Mouse (Mus musculus): ENCODE data around the gene Gm20479. TPM values are rescaled to one million over a fixed set of nuclear protein-coding genes. Genes with fewer than 3 reads are reported as not detected.

Gm20479 gene
- polyA plus RNA-seq, 1 experiment = not detected

GRCm38 (mm10) chr7:27330709-27331540 lies 26.3 kb downstream of the Gm20479 start:
- WGBS = 2% methylated on average over 39 of the region's 39 CpGs
- Histone ChIP-seq H3K4me1 (ENCODE audit: control insufficient read depth, insufficient read depth, low read length) (peaks cover 14% of the 10 kb centered on the region), H3K4me3 (replicated peaks; ENCODE audit: extremely low read depth, low read depth, low read length) (peak overlapping the region; percentile 51)
- TF ChIP-seq POLR2A (IDR thresholded peaks at IDR 0.05; ENCODE audit: borderline replicate concordance, extremely low read depth, low read depth, low read length) (no peak), CTCF (IDR thresholded peaks at IDR 0.05; ENCODE audit: insufficient read depth, low read length) (no peak)
- peak; percentile 95 for DNase-seq

DNA sequence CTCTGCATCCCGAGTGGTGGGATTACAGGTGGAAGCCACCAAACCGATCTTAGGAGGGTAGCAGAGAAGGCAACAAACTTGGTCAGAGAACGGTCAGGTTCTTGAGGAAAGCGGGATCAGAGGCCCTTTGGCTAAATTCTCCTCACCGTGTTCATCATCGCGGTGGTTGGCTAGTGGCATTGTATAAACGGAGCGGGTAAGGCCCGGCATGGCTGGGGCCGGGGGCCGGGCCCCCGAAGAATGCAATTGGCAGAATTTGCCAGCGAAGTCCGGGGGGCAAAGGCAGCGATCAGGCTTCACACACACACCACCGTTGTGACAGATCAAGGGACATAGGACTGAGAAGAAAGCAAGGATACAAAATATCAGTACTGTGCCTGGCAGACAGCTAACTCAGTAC lies 27.2 kb downstream of the Gm20479 start:
- Histone ChIP-seq H3K4me3 (replicated peaks; ENCODE audit: extremely low read depth, low read depth, low read length) (no peak overlapping the region), H3K4me1 (ENCODE audit: control insufficient read depth, insufficient read depth, low read length) (peaks cover 14% of the 10 kb centered on the region)
- DNase-seq = peak; percentile 15
- WGBS = 38% methylated on average over 17 of the region's 17 CpGs
- TF ChIP-seq CTCF (IDR thresholded peaks at IDR 0.05; ENCODE audit: insufficient read depth, low read length) = no peak
- no peak for TF ChIP-seq POLR2A (IDR thresholded peaks at IDR 0.05; ENCODE audit: borderline replicate concordance, extremely low read depth, low read depth, low read length)

GRCm38 (mm10) chr7:27329326-27329947 lies 27.8 kb downstream of the Gm20479 start:
- DNase-seq = peak; percentile 89
- no peak overlapping the region for H3K4me3 ChIP-seq (replicated peaks; ENCODE audit: extremely low read depth, low read depth, low read length)
- peaks cover 14% of the 10 kb centered on the region for H3K4me1 ChIP-seq (ENCODE audit: control insufficient read depth, insufficient read depth, low read length)
- WGBS = 10% methylated on average over 45 of the region's 45 CpGs
- TF ChIP-seq POLR2A (IDR thresholded peaks at IDR 0.05; ENCODE audit: borderline replicate concordance, extremely low read depth, low read depth, low read length) = no peak
- TF ChIP-seq CTCF (IDR thresholded peaks at IDR 0.05; ENCODE audit: insufficient read depth, low read length) = peak; percentile 55

DNA sequence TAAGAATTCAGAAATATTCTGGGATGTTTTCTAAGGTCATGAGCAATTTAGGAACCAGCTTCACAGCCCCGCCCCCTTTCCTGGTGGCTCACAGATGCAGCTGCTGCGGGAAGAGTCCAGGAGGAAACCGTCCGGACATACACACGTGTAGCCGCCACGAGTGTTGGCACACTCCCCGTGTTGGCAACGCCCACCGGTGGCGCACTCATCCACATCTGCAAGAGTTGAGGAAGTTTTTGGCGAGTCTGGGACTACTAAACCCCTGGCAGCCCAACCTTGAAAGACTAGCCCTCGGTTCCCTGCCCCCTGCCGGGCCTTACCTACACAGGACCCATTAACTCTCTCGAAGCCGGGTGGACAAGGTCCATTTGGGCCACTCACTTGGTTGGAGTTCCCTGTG lies 28.6 kb downstream of the Gm20479 start:
- no peak for TF ChIP-seq POLR2A (IDR thresholded peaks at IDR 0.05; ENCODE audit: borderline replicate concordance, extremely low read depth, low read depth, low read length)
- H3K4me3 ChIP-seq (replicated peaks; ENCODE audit: extremely low read depth, low read depth, low read length) = no peak overlapping the region
- 31% methylated on average over 16 of the region's 16 CpGs for WGBS
- H3K4me1 ChIP-seq (ENCODE audit: control insufficient read depth, insufficient read depth, low read length) = peaks cover 14% of the 10 kb centered on the region
- DNase-seq = peak; percentile 25

DNA sequence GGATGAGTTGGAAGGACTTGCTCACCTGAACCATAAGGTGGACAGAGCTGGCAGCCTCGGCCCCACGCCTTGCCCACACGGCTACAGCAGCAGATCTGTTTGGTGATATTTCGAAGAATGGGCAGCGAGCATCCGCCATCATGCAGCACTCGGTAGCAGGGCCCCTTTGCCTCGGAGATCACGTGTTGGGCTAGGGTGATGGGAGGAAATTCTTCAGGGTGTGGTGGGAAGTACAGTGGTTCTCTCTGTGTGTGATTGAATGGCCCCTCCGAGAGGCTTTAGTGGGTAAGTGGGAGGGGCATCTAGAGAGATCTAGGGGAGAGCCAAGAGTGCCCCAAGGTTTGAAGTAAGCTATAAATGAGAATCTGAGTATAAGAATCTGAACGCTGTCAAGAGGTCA lies 29.1 kb downstream of the Gm20479 start:
- peaks cover 14% of the 10 kb centered on the region for H3K4me1 ChIP-seq (ENCODE audit: control insufficient read depth, insufficient read depth, low read length)
- H3K4me3 ChIP-seq (replicated peaks; ENCODE audit: extremely low read depth, low read depth, low read length) = no peak overlapping the region
- DNase-seq = no peak
- 69% methylated on average over 11 of the region's 11 CpGs for WGBS
- TF ChIP-seq POLR2A (IDR thresholded peaks at IDR 0.05; ENCODE audit: borderline replicate concordance, extremely low read depth, low read depth, low read length) (no peak), CTCF (IDR thresholded peaks at IDR 0.05; ENCODE audit: insufficient read depth, low read length) (no peak)

DNA sequence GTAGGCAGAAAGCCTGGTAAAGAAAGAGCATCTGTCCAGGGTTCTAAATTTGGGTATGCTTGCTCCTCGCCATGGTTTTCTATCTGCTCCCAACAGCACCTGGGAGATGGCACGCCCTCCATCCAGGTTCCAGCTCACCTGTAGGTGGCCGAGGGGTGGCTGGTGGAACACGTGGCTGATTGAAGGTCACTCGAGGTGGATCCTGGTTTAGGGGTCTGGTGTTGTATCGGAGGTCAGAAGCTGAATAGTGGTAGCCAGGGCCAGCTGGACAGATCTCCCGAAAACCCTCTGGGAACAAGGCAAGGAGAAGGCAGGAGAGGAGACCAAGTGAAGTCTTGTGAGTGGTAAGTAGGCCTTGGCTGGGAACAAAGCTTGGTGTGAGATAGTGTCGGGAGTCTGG lies 29.7 kb downstream of the Gm20479 start:
- Histone ChIP-seq H3K4me3 (replicated peaks; ENCODE audit: extremely low read depth, low read depth, low read length) (no peak overlapping the region), H3K4me1 (ENCODE audit: control insufficient read depth, insufficient read depth, low read length) (peaks cover 14% of the 10 kb centered on the region)
- no peak for DNase-seq
- 99% methylated on average over 8 of the region's 8 CpGs for whole genome bisulfite sequencing
- no peak for TF ChIP-seq POLR2A (IDR thresholded peaks at IDR 0.05; ENCODE audit: borderline replicate concordance, extremely low read depth, low read depth, low read length)
- no peak for TF ChIP-seq CTCF (IDR thresholded peaks at IDR 0.05; ENCODE audit: insufficient read depth, low read length)

DNA sequence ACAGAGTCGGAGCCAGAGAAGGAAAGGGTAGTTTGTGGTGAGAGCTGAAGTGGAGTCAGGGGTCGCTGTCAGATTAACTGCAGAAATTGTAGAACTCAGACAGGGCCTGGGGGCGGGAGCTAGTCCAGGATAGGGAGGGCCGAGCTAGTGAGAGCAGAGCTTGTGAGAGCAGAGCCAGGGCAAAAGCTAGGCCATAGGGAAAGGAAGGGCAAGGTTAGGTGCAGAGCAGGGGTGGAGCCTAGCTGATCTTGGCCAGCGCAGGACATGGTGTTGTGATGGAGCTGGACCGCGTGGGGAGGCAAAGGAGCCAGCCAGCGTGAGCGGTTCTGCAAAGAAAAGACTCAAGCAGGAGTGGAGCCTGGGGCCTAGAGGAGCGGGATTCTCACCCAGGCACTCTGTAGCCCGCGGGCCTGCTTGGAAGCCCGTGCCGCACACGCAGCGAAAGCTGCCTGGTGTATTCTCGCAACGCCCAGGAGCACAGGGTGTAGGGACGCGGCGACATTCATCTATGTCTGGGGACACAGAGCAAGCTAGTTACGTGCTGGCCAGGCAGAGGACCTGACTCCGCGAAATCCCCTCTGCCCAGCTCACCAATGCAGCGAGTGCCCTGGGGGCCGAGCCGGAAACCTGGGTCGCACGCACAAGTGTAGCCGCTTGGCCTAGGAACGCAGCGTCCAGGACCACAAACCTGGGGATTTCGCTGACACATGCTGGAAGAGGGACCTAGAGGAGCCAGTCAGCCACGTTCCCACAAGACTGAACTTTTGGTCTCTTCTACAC lies 30.9 kb downstream of the Gm20479 start:
- TF ChIP-seq POLR2A (IDR thresholded peaks at IDR 0.05; ENCODE audit: borderline replicate concordance, extremely low read depth, low read depth, low read length) (no peak), CTCF (IDR thresholded peaks at IDR 0.05; ENCODE audit: insufficient read depth, low read length) (no peak)
- WGBS = 71% methylated on average over 34 of the region's 34 CpGs
- Histone ChIP-seq H3K4me3 (replicated peaks; ENCODE audit: extremely low read depth, low read depth, low read length) (no peak overlapping the region), H3K4me1 (ENCODE audit: control insufficient read depth, insufficient read depth, low read length) (peaks cover 12% of the 10 kb centered on the region)
- DNase-seq = peak; percentile 31

DNA sequence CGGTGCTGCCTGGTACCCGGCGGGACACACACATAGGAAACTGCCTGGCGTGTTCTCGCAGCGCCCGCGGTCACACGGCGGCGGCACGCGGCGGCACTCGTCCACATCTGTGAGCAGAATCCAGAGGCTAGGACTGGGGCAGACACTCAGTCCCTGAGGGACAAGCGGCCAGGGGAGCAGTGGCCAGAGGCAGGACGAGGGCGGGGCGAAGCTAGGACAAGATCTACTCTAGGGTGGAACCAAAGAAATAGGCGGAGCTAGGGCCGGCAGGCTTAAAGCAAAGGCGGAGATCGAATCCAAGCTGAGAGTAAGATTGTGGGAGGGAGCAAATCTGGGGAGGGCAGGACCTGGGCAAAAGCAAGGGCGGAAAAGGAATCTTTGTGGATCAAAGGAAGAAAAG lies 31.5 kb downstream of the Gm20479 start:
- Histone ChIP-seq H3K4me1 (ENCODE audit: control insufficient read depth, insufficient read depth, low read length) (peaks cover 9% of the 10 kb centered on the region), H3K4me3 (replicated peaks; ENCODE audit: extremely low read depth, low read depth, low read length) (no peak overlapping the region)
- TF ChIP-seq POLR2A (IDR thresholded peaks at IDR 0.05; ENCODE audit: borderline replicate concordance, extremely low read depth, low read depth, low read length) = no peak
- TF ChIP-seq CTCF (IDR thresholded peaks at IDR 0.05; ENCODE audit: insufficient read depth, low read length) = no peak
- DNase-seq = peak; percentile 65
- 13% methylated on average over 24 of the region's 24 CpGs for WGBS

DNA sequence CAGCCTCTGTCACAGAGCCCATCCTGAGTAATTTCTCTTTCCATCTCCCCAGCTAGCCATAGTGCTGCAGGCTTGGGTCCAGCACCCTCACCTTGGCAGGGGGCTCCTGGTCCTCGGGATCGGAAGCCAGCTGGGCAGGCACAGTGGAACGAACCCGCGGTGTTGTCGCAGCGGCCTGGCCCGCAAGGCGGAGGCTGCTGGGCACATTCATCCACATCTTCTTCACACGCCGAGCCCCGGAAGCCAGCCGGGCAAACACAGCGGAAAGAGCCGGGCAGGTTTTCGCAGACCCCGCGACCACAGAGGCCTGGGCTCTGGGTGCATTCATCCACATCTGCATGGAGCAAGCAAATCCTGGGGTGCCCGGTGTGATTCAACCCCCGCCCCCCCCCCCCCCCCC lies 32.3 kb downstream of the Gm20479 start:
- no peak for TF ChIP-seq CTCF (IDR thresholded peaks at IDR 0.05; ENCODE audit: insufficient read depth, low read length)
- no peak for TF ChIP-seq POLR2A (IDR thresholded peaks at IDR 0.05; ENCODE audit: borderline replicate concordance, extremely low read depth, low read depth, low read length)
- Histone ChIP-seq H3K4me1 (ENCODE audit: control insufficient read depth, insufficient read depth, low read length) (0 out of 2 replicates have a peak, but pooled peaks cover 5% of the 10 kb centered on the region), H3K4me3 (replicated peaks; ENCODE audit: extremely low read depth, low read depth, low read length) (no peak overlapping the region)
- WGBS = 66% methylated on average over 19 of the region's 20 CpGs
- DNase-seq = no peak
